Mouse (Mus musculus) cortical plate, adult 2 months (tissue): ENCODE measurements around the gene Cacnb4.

Experiments
- CTCF ChIP-seq: fragments of 200-500 bp; IDR thresholded peaks from 2 replicates; pipeline ENCODE4 v1.5.1; 2011; ENCODE audit warnings: mild to moderate bottlenecking, control low read depth, low read length; ENCODE audit not compliant: insufficient read depth; ENCODE audit errors: extremely low read depth
- POLR2A ChIP-seq: fragments of 200-500 bp; IDR thresholded peaks from 2 replicates; pipeline ENCODE4 v1.6.1; 2011; ENCODE audit warnings: mild to moderate bottlenecking, low read length, control low read depth; ENCODE audit not compliant: insufficient read depth; ENCODE audit errors: extremely low read depth

- TF ChIP-seq POLR2A (no peak), CTCF (no peak)
Observed at GRCm38 (mm10) chr2:52427383-52427782, 249.2 kb downstream of the Cacnb4 start.
